Mouse (Mus musculus): ENCODE measurements at regions not wholly inside any gene's neighbourhood (a gene's known extent, or its start where the extent isn't known, plus 50 kb on each side); places are given as distances from the start of the nearest gene placed in this dataset.

- DNase-seq (ENCODE audit: extremely low read depth, low read depth), result no peak
Observed at GRCm38 (mm10) chr10:39316533-39316932, 52.1 kb upstream of the Fyn start.

- DNase-seq (ENCODE audit: extremely low read depth, low read depth), result no peak
Observed at GRCm38 (mm10) chr10:39315434-39316174, 53.1 kb upstream of the Fyn start.

GRCm38 (mm10) chr10:39311501-39311900 lies 57.2 kb upstream of the Fyn start:
- DNase-seq (ENCODE audit: extremely low read depth, low read depth), result no peak

GRCm38 (mm10) chr10:39308535-39308934 lies 60.1 kb upstream of the Fyn start:
- no peak for DNase-seq (ENCODE audit: extremely low read depth, low read depth)

GRCm38 (mm10) chr10:39292703-39293496 lies 75.8 kb upstream of the Fyn start:
- DNase-seq (ENCODE audit: extremely low read depth, low read depth), result no peak

- DNase-seq (ENCODE audit: extremely low read depth, low read depth), result no peak
Observed at GRCm38 (mm10) chr10:39291747-39292198, 76.9 kb upstream of the Fyn start.

GRCm38 (mm10) chr10:39291134-39291746 lies 77.4 kb upstream of the Fyn start:
- no peak for DNase-seq (ENCODE audit: extremely low read depth, low read depth)

- no peak for DNase-seq (ENCODE audit: extremely low read depth, low read depth)
Observed at GRCm38 (mm10) chr10:39290245-39290644, 78.4 kb upstream of the Fyn start.

GRCm38 (mm10) chr10:39280366-39281000 lies 88.2 kb upstream of the Fyn start:
- no peak for DNase-seq (ENCODE audit: extremely low read depth, low read depth)

GRCm38 (mm10) chr10:39274202-39274601 lies 94.5 kb upstream of the Fyn start:
- no peak for DNase-seq (ENCODE audit: extremely low read depth, low read depth)

GRCm38 (mm10) chr10:39273426-39273825 lies 95.2 kb upstream of the Fyn start:
- no peak for DNase-seq (ENCODE audit: extremely low read depth, low read depth)

- DNase-seq (ENCODE audit: extremely low read depth, low read depth), result no peak
Observed at GRCm38 (mm10) chr10:39272387-39272949, 96.2 kb upstream of the Fyn start.

GRCm38 (mm10) chr10:39270406-39270805 lies 98.2 kb upstream of the Fyn start:
- no peak for DNase-seq (ENCODE audit: extremely low read depth, low read depth)

GRCm38 (mm10) chr10:39267236-39267635 lies 101.4 kb upstream of the Fyn start:
- no peak for DNase-seq (ENCODE audit: extremely low read depth, low read depth)

- DNase-seq (ENCODE audit: extremely low read depth, low read depth), result no peak
Observed at GRCm38 (mm10) chr10:39266482-39266881, 102.2 kb upstream of the Fyn start.

GRCm38 (mm10) chr10:39262466-39262865 lies 98.9 kb upstream of the Ccn6 start:
- DNase-seq (ENCODE audit: extremely low read depth, low read depth), result no peak

- DNase-seq (ENCODE audit: extremely low read depth, low read depth), result no peak
Observed at GRCm38 (mm10) chr10:39261174-39262145, 97.9 kb upstream of the Ccn6 start.

- DNase-seq (ENCODE audit: extremely low read depth, low read depth), result no peak
Observed at GRCm38 (mm10) chr10:39260061-39260460, 96.5 kb upstream of the Ccn6 start.

GRCm38 (mm10) chr10:39257371-39258154 lies 94.0 kb upstream of the Ccn6 start:
- no peak for DNase-seq (ENCODE audit: extremely low read depth, low read depth)

Measured in MEL-GATA-1-ER (cell line).